Mouse (Mus musculus) MEL (cell line): Measurements from ENCODE around the gene Kcna6. TPM values are rescaled to one million over a fixed set of nuclear protein-coding genes. Genes with fewer than 3 reads are reported as not detected.

Source experiments
- DNase-seq: peaks from one replicate; pipeline ENCODE4 v3.0.0; 2011; ENCODE audit warnings: low read depth, low spot score
- H3K27ac ChIP-seq: 2 replicates; pipeline ENCODE4 v1.5.1; 2012; ENCODE audit warnings: low read depth, mild to moderate bottlenecking, control low read depth, low read length, moderate library complexity; ENCODE audit not compliant: control insufficient read depth
- H3K27me3 ChIP-seq, 2 experiments: fragments of 150-350 bp in 1 of 2; sonication (generic) in 1 of 2; 2 replicates each; pipeline ENCODE4 v1.6.1; 2012; ENCODE audit warnings: low read length in 2 of 2, mild to moderate bottlenecking in 2 of 2, improper control_type of control experiment in 1 of 2, moderate library complexity in 1 of 2; ENCODE audit not compliant: insufficient read depth in 2 of 2, control insufficient read depth in 1 of 2
- H3K36me3 ChIP-seq, 2 experiments: 2 replicates each; pipeline ENCODE4 v1.6.1; 2012 to 2014; ENCODE audit warnings: low read length in 2 of 2, improper control_type of control experiment in 1 of 2, inconsistent platforms in 1 of 2, mild to moderate bottlenecking in 1 of 2; ENCODE audit not compliant: insufficient read depth in 2 of 2, control insufficient read depth in 1 of 2
- H3K4me1 ChIP-seq, 2 experiments: fragments of 150-350 bp in 1 of 2; sonication (generic) in 1 of 2; 2 replicates each; pipeline ENCODE4 v1.6.1; 2012; ENCODE audit warnings: low read length in 2 of 2, improper control_type of control experiment in 1 of 2, mild to moderate bottlenecking in 1 of 2; ENCODE audit not compliant: insufficient read depth in 2 of 2, control insufficient read depth in 1 of 2
- H3K4me3 ChIP-seq, 2 experiments: fragments of 150-350 bp in 1 of 2; sonication (generic) in 1 of 2; 2 replicates each; pipeline ENCODE4 v1.5.1; 2012; ENCODE audit warnings: low read depth in 2 of 2, low read length in 2 of 2, mild to moderate bottlenecking in 2 of 2, moderate library complexity in 2 of 2, control low read depth in 1 of 2, improper control_type of control experiment in 1 of 2; ENCODE audit not compliant: control insufficient read depth in 1 of 2, insufficient read depth in 1 of 2
- H3K79me2 ChIP-seq: 2 replicates; pipeline ENCODE4 v1.6.1; 2012; ENCODE audit warnings: mild to moderate bottlenecking, low read length, moderate library complexity; ENCODE audit not compliant: control insufficient read depth, poor library complexity, insufficient read depth
- H3K9ac ChIP-seq: 2 replicates; pipeline ENCODE4 v1.6.1; 2012; ENCODE audit warnings: low read depth, mild to moderate bottlenecking, control low read depth, low read length, moderate library complexity; ENCODE audit not compliant: control insufficient read depth, poor library complexity, severe bottlenecking
- H3K9me3 ChIP-seq: fragments of 150-350 bp; sonication (generic); replicated peaks from 2 replicates; pipeline ENCODE4 v1.6.1; 2012; ENCODE audit warnings: mild to moderate bottlenecking, low read length, improper control_type of control experiment, moderate library complexity; ENCODE audit not compliant: insufficient read depth
- CHD2 ChIP-seq: IDR thresholded peaks from 2 replicates; pipeline ENCODE4 v1.6.1; 2011; ENCODE audit warnings: low read length, improper control_type of control experiment
- E2F4 ChIP-seq: IDR thresholded peaks from 2 replicates; pipeline ENCODE4 v1.6.1; 2011; ENCODE audit warnings: low read depth, low read length, improper control_type of control experiment, borderline replicate concordance
- EP300 ChIP-seq, 2 experiments: IDR thresholded peaks; 2 replicates each; pipeline ENCODE4 v1.6.1; 2011; ENCODE audit warnings: improper control_type of control experiment in 2 of 2, low read length in 2 of 2, low read depth in 1 of 2, mild to moderate bottlenecking in 1 of 2
- ETS1 ChIP-seq: IDR thresholded peaks from 2 replicates; pipeline ENCODE4 v1.6.1; 2012; ENCODE audit warnings: low read depth, mild to moderate bottlenecking, inconsistent platforms, low read length, improper control_type of control experiment, moderate library complexity
- GABPA ChIP-seq: IDR thresholded peaks from 2 replicates; pipeline ENCODE4 v1.6.1; 2012; ENCODE audit warnings: low read depth, mild to moderate bottlenecking, inconsistent platforms, low read length, improper control_type of control experiment, moderate library complexity
- GATA1 ChIP-seq: IDR thresholded peaks from 2 replicates; pipeline ENCODE4 v1.6.1; 2011; ENCODE audit warnings: low read depth, low read length, improper control_type of control experiment
- KAT2A ChIP-seq: conservative IDR thresholded peaks from 2 replicates; pipeline ENCODE4 v1.6.1; 2012; ENCODE audit warnings: low read depth, low read length, improper control_type of control experiment, inconsistent platforms
- MAZ ChIP-seq: IDR thresholded peaks from 2 replicates; pipeline ENCODE4 v1.6.1; 2012; ENCODE audit warnings: low read depth, mild to moderate bottlenecking, inconsistent platforms, low read length, improper control_type of control experiment
- MEF2A ChIP-seq: IDR thresholded peaks from 2 replicates; pipeline ENCODE4 v1.6.1; 2014; ENCODE audit warnings: low read depth, mild to moderate bottlenecking, inconsistent platforms, low read length, improper control_type of control experiment; ENCODE audit not compliant: poor library complexity, insufficient replicate concordance, severe bottlenecking; ENCODE audit errors: extremely low read depth
- MYB ChIP-seq: IDR thresholded peaks from 2 replicates; pipeline ENCODE4 v1.6.1; 2011; ENCODE audit warnings: mild to moderate bottlenecking, low read depth, low read length, improper control_type of control experiment
- MYC ChIP-seq: IDR thresholded peaks from 2 replicates; pipeline ENCODE4 v1.6.1; 2011; ENCODE audit warnings: low read depth, mild to moderate bottlenecking, low read length, improper control_type of control experiment, moderate library complexity
- POLR2A ChIP-seq, 2 experiments: IDR thresholded peaks; 2 replicates each; pipeline ENCODE4 v1.6.1; 2011 to 2012; ENCODE audit warnings: low read length in 2 of 2, mild to moderate bottlenecking in 2 of 2, control low read depth in 1 of 2, improper control_type of control experiment in 1 of 2, low read depth in 1 of 2, moderate library complexity in 1 of 2; ENCODE audit not compliant: control insufficient read depth in 1 of 2, insufficient read depth in 1 of 2, poor library complexity in 1 of 2
- POLR2AphosphoS5 ChIP-seq: IDR thresholded peaks from 2 replicates; pipeline ENCODE4 v1.6.1; 2012; ENCODE audit warnings: low read depth, borderline replicate concordance, mild to moderate bottlenecking, inconsistent platforms, low read length, moderate library complexity, mixed read lengths
- SIN3A ChIP-seq: IDR thresholded peaks from 2 replicates; pipeline ENCODE4 v1.6.1; 2012; ENCODE audit warnings: low read length, improper control_type of control experiment, inconsistent platforms
- SMC3 ChIP-seq: IDR thresholded peaks from 2 replicates; pipeline ENCODE4 v1.6.1; 2011; ENCODE audit warnings: low read depth, low read length, improper control_type of control experiment
- TCF12 ChIP-seq: IDR thresholded peaks from 2 replicates; pipeline ENCODE4 v1.6.1; 2014; ENCODE audit warnings: low read depth, mild to moderate bottlenecking, inconsistent platforms, low read length, improper control_type of control experiment, moderate library complexity
- USF1 ChIP-seq: IDR thresholded peaks from 2 replicates; pipeline ENCODE4 v1.6.1; 2014; ENCODE audit warnings: low read depth, mild to moderate bottlenecking, inconsistent platforms, low read length, improper control_type of control experiment, moderate library complexity
- USF2 ChIP-seq, 2 experiments: IDR thresholded peaks; 2 replicates each; pipeline ENCODE4 v1.6.1; 2011 to 2012; ENCODE audit warnings: improper control_type of control experiment in 2 of 2, low read length in 2 of 2, borderline replicate concordance in 1 of 2, inconsistent platforms in 1 of 2, low read depth in 1 of 2, mild to moderate bottlenecking in 1 of 2; ENCODE audit not compliant: insufficient read depth in 1 of 2
- ZKSCAN1 ChIP-seq: IDR thresholded peaks from 2 replicates; pipeline ENCODE4 v1.6.1; 2012; ENCODE audit warnings: low read depth, mild to moderate bottlenecking, inconsistent platforms, low read length, improper control_type of control experiment, moderate library complexity
- ZMIZ1 ChIP-seq: IDR thresholded peaks from 2 replicates; pipeline ENCODE4 v1.6.1; 2012; ENCODE audit warnings: low read depth, mild to moderate bottlenecking, inconsistent platforms, low read length, improper control_type of control experiment, moderate library complexity
- ZNF384 ChIP-seq: IDR thresholded peaks from 2 replicates; pipeline ENCODE4 v1.6.1; 2012; ENCODE audit warnings: low read depth, mild to moderate bottlenecking, inconsistent platforms, low read length, improper control_type of control experiment
- polyA plus RNA-seq, 2 experiments: library from polyadenylated mRNA; stranded (reverse) in 1 of 2; unstranded in 1 of 2; fragments of >175 nt in 1 of 2; fragments of >200 nt in 1 of 2; gene quantifications; 2 replicates each; pipeline versions ENCODE4 v1.2.1 to v1.2.4; 2012; ENCODE audit warnings: low replicate concordance in 2 of 2, low read depth in 1 of 2; ENCODE audit not compliant: insufficient read length in 2 of 2, insufficient read depth in 1 of 2, missing spikeins in 1 of 2
- total RNA-seq: library from RNA; depleted of rRNA; stranded (reverse); fragments of 300-350 nt; gene quantifications from 2 replicates; pipeline ENCODE4 v1.2.3, GENCODE M21; 2012; rRNA removed

Gene Kcna6
- total RNA-seq (not detected in 2 replicates), polyA plus RNA-seq (not detected)

DNA sequence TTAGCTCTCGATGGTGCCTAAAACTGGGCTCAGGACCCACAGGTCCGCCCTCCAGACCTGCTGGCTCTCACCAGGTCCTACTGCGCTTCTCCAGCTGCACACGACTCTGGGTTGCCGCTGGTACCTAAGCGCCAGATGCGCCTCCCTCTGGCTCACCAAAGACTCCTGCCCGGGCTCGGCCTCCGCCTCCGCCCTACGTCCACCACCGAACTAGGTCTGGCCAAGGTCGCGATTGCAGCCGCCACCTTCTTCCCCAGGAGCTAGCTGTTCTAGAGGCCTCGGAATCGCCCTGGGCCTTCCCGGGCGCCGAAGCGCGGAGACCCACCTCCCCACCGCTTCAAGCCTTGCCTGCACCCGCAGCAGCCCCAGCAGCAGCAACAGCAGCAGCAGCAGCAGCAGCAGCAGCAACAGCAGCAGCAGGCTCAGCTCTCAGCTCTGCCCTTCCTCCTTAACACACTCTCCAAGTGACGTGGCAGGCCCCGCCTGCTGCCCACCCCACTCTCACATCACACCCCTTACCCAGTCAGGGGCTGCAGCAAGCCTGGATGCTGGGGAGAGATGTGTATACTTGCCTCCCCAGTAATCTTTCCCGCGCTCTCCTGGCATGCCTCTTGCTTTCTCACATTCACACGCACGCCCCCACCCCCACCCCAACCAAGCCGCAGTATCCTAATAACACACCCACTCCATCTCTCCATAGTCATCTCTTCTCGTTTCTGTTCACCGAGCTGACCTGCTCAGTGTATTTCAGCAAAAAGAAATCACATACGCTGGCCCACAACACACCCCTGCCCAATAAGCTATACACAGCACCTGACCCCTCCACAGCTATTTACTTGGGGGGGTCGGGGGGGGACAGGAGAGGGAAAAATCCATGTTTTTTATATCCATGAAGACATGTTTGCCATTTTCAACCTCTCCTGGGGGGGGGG, at the start of gene Kcna6:
TSS of gene Kcna6 (minus strand) at position 464 of the 932 bp plus-strand sequence.
- TF ChIP-seq ETS1: no peak
- no peak for TF ChIP-seq POLR2A (IDR thresholded peaks at IDR 0.05; ENCODE audit: control insufficient read depth in 1 of 2, insufficient read depth in 1 of 2, low read depth in 1 of 2, low read length in 2 of 2, poor library complexity in 1 of 2)
- no peak for TF ChIP-seq MYC
- TF ChIP-seq MYB: no peak
- TF ChIP-seq POLR2AphosphoS5: no peak
- no peak for TF ChIP-seq ZNF384
- no peaks in the 10 kb centered on the region for H3K9me3 ChIP-seq
- no peaks in the 10 kb centered on the region for H3K27me3 ChIP-seq
- no peak for DNase-seq
- H3K4me1 ChIP-seq: no peaks in the 10 kb centered on the region
- no peak within 1 kb of the TSS for H3K4me3 ChIP-seq
- no peak within 1 kb of the TSS for H3K9ac ChIP-seq
- H3K27ac ChIP-seq: no peak within 1 kb of the TSS
- no peaks in the 10 kb centered on the region for H3K79me2 ChIP-seq
- no peaks in the 10 kb centered on the region for H3K36me3 ChIP-seq

DNA sequence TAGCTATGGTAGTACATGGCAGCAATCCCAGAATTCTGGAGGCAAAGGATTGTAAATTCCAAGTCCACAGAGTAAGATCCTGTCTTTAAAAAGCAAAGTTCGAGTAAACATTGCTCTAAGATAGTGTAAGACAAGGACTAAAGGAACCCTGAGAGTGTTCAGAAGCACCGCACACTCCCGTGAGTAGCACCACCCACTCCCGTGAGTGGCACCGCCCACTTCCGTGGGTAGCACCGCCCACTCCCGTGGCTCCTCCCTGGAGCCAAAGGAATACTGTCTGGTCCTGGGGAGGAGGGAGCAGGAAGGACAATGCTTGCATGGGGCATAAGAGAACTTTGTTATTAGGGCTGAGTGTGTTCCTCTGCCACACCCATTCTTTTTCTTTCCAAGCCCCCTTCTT, 48.4 kb upstream of the Kcna6 start:
- H3K4me3 ChIP-seq: no peak overlapping the region
- H3K36me3 ChIP-seq: no peaks in the 10 kb centered on the region
- H3K79me2 ChIP-seq: no peaks in the 10 kb centered on the region
- no peak for DNase-seq
- H3K4me1 ChIP-seq: no peaks in the 10 kb centered on the region
- H3K27ac ChIP-seq: no peak overlapping the region
- TF ChIP-seq SMC3: no peak
- no peak for TF ChIP-seq MYB
- no peak for TF ChIP-seq GABPA
- TF ChIP-seq GATA1: no peak
- TF ChIP-seq MAZ: no peak
- no peak for TF ChIP-seq SIN3A
- no peak for TF ChIP-seq EP300 (IDR thresholded peaks at IDR 0.05; ENCODE audit: low read depth in 1 of 2, low read length in 2 of 2)
- no peak for TF ChIP-seq E2F4
- TF ChIP-seq CHD2: no peak
- no peak overlapping the region for H3K9ac ChIP-seq
- H3K27me3 ChIP-seq: no peaks in the 10 kb centered on the region
- no peaks in the 10 kb centered on the region for H3K9me3 ChIP-seq

DNA sequence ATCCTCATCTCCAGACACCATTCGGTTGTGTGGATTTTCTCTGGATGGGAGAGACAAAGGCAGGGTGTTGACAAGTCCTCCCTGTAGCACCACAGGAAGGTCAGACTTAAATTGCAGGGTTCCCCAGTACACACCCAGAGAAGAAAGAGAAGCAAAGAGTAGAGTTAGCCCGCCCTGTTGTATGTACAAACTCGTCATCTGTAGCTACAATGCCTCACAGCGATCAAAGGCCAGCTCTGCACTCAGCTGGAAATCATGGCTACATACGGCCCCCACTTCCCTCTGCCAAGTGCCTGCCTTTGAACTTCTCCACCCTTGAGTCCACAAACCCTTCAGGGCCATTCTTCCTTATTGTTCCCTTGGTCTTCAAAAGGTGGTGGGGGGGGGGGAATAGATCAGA, 43.7 kb upstream of the Kcna6 start:
- no peak for TF ChIP-seq USF2 (IDR thresholded peaks at IDR 0.05; ENCODE audit: borderline replicate concordance in 1 of 2, insufficient read depth in 1 of 2, low read depth in 1 of 2, low read length in 2 of 2)
- TF ChIP-seq GABPA: no peak
- TF ChIP-seq ZMIZ1: no peak
- TF ChIP-seq ZKSCAN1: no peak
- TF ChIP-seq TCF12: no peak
- TF ChIP-seq MEF2A: no peak
- TF ChIP-seq MYB: no peak
- no peak for TF ChIP-seq EP300 (IDR thresholded peaks at IDR 0.05; ENCODE audit: low read depth in 1 of 2, low read length in 2 of 2)
- no peak for TF ChIP-seq POLR2A (IDR thresholded peaks at IDR 0.05; ENCODE audit: control insufficient read depth in 1 of 2, insufficient read depth in 1 of 2, low read depth in 1 of 2, low read length in 2 of 2, poor library complexity in 1 of 2)
- no peak for TF ChIP-seq USF1
- TF ChIP-seq E2F4: no peak
- TF ChIP-seq KAT2A: no peak
- TF ChIP-seq, all 39 proteins: peak for 0
- Histone ChIP-seq H3K36me3 (no peaks in the 10 kb centered on the region), H3K79me2 (no peaks in the 10 kb centered on the region), H3K9ac (no peak overlapping the region), H3K4me3 (no peak overlapping the region), H3K27ac (no peak overlapping the region), H3K4me1 (no peaks in the 10 kb centered on the region), H3K9me3 (no peaks in the 10 kb centered on the region), H3K27me3 (no peaks in the 10 kb centered on the region)
- no peak for DNase-seq
